Mouse (Mus musculus) heart, embryonic 14.5 days (tissue): ENCODE measurements around the gene Hnrnpf. TPM values are rescaled to one million over a fixed set of nuclear protein-coding genes. Genes with fewer than 3 reads are reported as not detected.

ENCODE experiments used
- ATAC-seq: fragments of 200-750 bp; cut with Nextera tagmentation; 2 replicates; pipeline ENCODE4 v1.8.0; 2017; ENCODE audit warnings: low read depth, moderate TSS enrichment; ENCODE audit not compliant: insufficient number of reproducible peaks, insufficient read depth, low FRiP score
- H3K27ac ChIP-seq, 2 experiments: fragments of 200-500 bp in 1 of 2; fragments of 300-500 bp in 1 of 2; sonication (generic) in 1 of 2; replicated peaks in 1 of 2; 2 replicates each; pipeline ENCODE4 v1.5.1; 2012 to 2014; ENCODE audit warnings: low read depth in 2 of 2, low read length in 2 of 2, control low read depth in 1 of 2, mild to moderate bottlenecking in 1 of 2, mixed read lengths in 1 of 2; ENCODE audit not compliant: control insufficient read depth in 1 of 2, insufficient read depth in 1 of 2
- H3K27me3 ChIP-seq: fragments of 300-500 bp; sonication (generic); 2 replicates; pipeline ENCODE4 v1.6.1; 2014; ENCODE audit warnings: mild to moderate bottlenecking, low read length, control low read depth; ENCODE audit not compliant: control insufficient read depth, insufficient read depth
- H3K36me3 ChIP-seq: fragments of 300-500 bp; sonication (generic); 2 replicates; pipeline ENCODE4 v1.6.1; 2014; ENCODE audit warnings: mild to moderate bottlenecking, control low read depth, low read length, mixed read lengths; ENCODE audit not compliant: control insufficient read depth, insufficient read depth
- H3K4me1 ChIP-seq, 2 experiments: fragments of 200-500 bp in 1 of 2; fragments of 300-500 bp in 1 of 2; sonication (generic) in 1 of 2; 2 replicates each; pipeline ENCODE4 v1.6.1; 2012 to 2014; ENCODE audit warnings: low read length in 2 of 2, control low read depth in 1 of 2, mixed read lengths in 1 of 2; ENCODE audit not compliant: control insufficient read depth in 2 of 2, insufficient read depth in 2 of 2
- H3K4me2 ChIP-seq: fragments of 300-500 bp; sonication (generic); 2 replicates; pipeline ENCODE4 v1.6.1; 2014; ENCODE audit warnings: mild to moderate bottlenecking, low read length
- H3K4me3 ChIP-seq, 2 experiments: fragments of 200-500 bp in 1 of 2; fragments of 300-500 bp in 1 of 2; sonication (generic) in 1 of 2; 2 replicates each; pipeline ENCODE4 v1.5.1; 2012 to 2014; ENCODE audit warnings: low read length in 2 of 2, mild to moderate bottlenecking in 2 of 2, control low read depth in 1 of 2, low read depth in 1 of 2, moderate library complexity in 1 of 2; ENCODE audit not compliant: control insufficient read depth in 1 of 2, insufficient read depth in 1 of 2
- H3K9ac ChIP-seq: fragments of 300-500 bp; sonication (generic); 2 replicates; pipeline ENCODE4 v1.6.1; 2014; ENCODE audit warnings: mild to moderate bottlenecking, low read length
- H3K9me3 ChIP-seq: fragments of 300-500 bp; sonication (generic); 2 replicates; pipeline ENCODE4 v1.6.1; 2016; ENCODE audit warnings: low read length, control low read depth; ENCODE audit not compliant: control insufficient read depth
- WGBS: fragments of 180-500 bp; shearing (Covaris S2); extraction: QIAGEN DNeasy Blood & Tissue Kit; methylation state at CpG from one replicate; pipeline ENCODE4 v1.1.7; 2014; 5-methylcytosine and 5-hydroxymethylcytosine counted together
- polyA plus RNA-seq: library from polyadenylated mRNA; unstranded; fragments of >200 nt; fragmentation: Nextera tagmentation; extraction: Ambion mirVana; gene quantifications from 2 replicates; pipeline ENCODE4 v1.2.1, GENCODE M21; 2014

Hnrnpf gene
- polyA plus RNA-seq, 1 experiment from 2014 or later: 457 TPM

- Histone ChIP-seq H3K27me3 (no peaks in the 10 kb centered on the region), H3K36me3 (no peaks in the 10 kb centered on the region), H3K27ac (peak overlapping the region; percentile 91 to 94), H3K9ac (peak overlapping the region; percentile 85), H3K9me3 (no peaks in the 10 kb centered on the region), H3K4me1 (peaks cover 8 to 29% of the 10 kb centered on the region in 2 experiments), H3K4me3 (peak overlapping the region; percentile 83 to 99), H3K4me2 (peak overlapping the region; percentile 71)
- no peak for ATAC-seq
- WGBS: under 1% methylated on average over 25 of the region's 25 CpGs
These were observed 5.9 kb downstream of the Hnrnpf start for GRCm38 (mm10) chr6:117906015-117906531.

DNA sequence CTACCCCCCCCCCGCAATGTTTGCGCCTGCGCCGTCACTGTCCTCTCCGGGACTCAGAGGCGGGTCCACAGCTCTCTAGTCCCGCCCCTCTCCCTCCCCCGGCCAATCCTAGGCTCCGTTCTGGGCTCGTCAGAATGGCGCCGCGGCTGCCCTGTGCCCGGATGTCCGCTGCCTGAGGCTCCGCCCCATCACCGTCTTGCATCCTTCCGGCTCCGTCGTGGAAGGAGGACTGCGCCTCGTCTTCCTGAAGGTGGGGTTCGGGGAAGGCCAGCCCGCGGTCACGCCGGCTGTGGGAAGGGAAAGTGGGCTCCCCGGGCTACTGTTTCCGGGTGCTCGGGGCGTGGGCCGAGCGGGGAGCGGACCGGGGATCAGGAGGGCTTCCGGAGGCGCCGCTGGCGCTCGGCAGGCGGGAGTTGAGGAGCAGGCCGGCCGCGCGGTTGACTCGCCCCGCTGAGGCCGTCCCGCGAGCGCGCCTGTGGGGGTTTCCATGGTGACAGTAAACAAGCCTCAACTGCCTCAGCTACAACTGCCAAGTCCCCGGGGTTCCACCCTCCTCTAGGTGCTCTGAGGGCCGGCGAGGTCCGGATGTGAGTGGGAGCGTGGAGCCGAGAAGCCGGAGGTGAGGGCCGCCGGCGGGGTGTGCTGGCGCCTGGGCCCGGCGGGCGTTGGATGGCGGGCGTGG, 6.6 kb downstream of the Hnrnpf start:
- Histone ChIP-seq H3K27ac (peak overlapping the region; percentile 90 to 97), H3K9me3 (no peaks in the 10 kb centered on the region), H3K36me3 (no peaks in the 10 kb centered on the region), H3K9ac (peak overlapping the region; percentile 99), H3K27me3 (no peaks in the 10 kb centered on the region), H3K4me1 (peaks cover 8 to 32% of the 10 kb centered on the region in 2 experiments), H3K4me2 (peak overlapping the region; percentile 85), H3K4me3 (peak overlapping the region; percentile 85 to 99)
- under 1% methylated on average over 64 of the region's 68 CpGs for WGBS
- peak; percentile 97 for ATAC-seq

GRCm38 (mm10) chr6:117907301-117907978, 7.3 kb downstream of the Hnrnpf start:
- no peaks in the 10 kb centered on the region for H3K36me3 ChIP-seq
- H3K27me3 ChIP-seq: no peaks in the 10 kb centered on the region
- H3K9ac ChIP-seq: peak overlapping the region; percentile 99
- H3K9me3 ChIP-seq: no peaks in the 10 kb centered on the region
- 1% methylated on average over 53 of the region's 77 CpGs for WGBS
- peaks cover 8 to 32% of the 10 kb centered on the region in 2 experiments for H3K4me1 ChIP-seq
- ATAC-seq: peak; percentile 79
- peak overlapping the region; percentile 85 to 99 for H3K4me3 ChIP-seq
- peak overlapping the region; percentile 90 to 97 for H3K27ac ChIP-seq
- H3K4me2 ChIP-seq: peak overlapping the region; percentile 85

- Histone ChIP-seq H3K36me3 (no peaks in the 10 kb centered on the region), H3K4me1 (peaks cover 8 to 32% of the 10 kb centered on the region in 2 experiments), H3K27ac (peak overlapping the region; percentile 82 to 97), H3K4me3 (peak overlapping the region; percentile 85 to 99), H3K9me3 (no peaks in the 10 kb centered on the region), H3K9ac (peak overlapping the region; percentile 99), H3K4me2 (peak overlapping the region; percentile 85), H3K27me3 (no peaks in the 10 kb centered on the region)
- under 1% methylated on average over 26 of the region's 26 CpGs for WGBS
- no peak for ATAC-seq
These were observed 7.8 kb downstream of the Hnrnpf start for GRCm38 (mm10) chr6:117907979-117908355.

- Histone ChIP-seq H3K27me3 (no peaks in the 10 kb centered on the region), H3K36me3 (no peaks in the 10 kb centered on the region), H3K4me2 (peak overlapping the region; percentile 85), H3K9me3 (no peaks in the 10 kb centered on the region), H3K4me1 (peaks cover 8 to 32% of the 10 kb centered on the region in 2 experiments), H3K4me3 (peak overlapping the region; percentile 85 to 99), H3K27ac (peak overlapping the region; percentile 82 to 97; a peak in 2 of 4 replicates), H3K9ac (peak overlapping the region; percentile 99)
- no peak for ATAC-seq
- under 1% methylated on average over 14 of the region's 14 CpGs for WGBS
These were observed 8.3 kb downstream of the Hnrnpf start for GRCm38 (mm10) chr6:117908424-117908900.

GRCm38 (mm10) chr6:117910120-117910661, 10.1 kb downstream of the Hnrnpf start:
- Histone ChIP-seq H3K4me1 (peaks cover 7 to 32% of the 10 kb centered on the region in 2 experiments), H3K27ac (no peak overlapping the region), H3K9me3 (no peaks in the 10 kb centered on the region), H3K9ac (peak overlapping the region; percentile 99; the same call in 1 of the 2 replicates), H3K4me2 (no peak overlapping the region; the same call in 1 of the 2 replicates), H3K27me3 (no peaks in the 10 kb centered on the region), H3K4me3 (no peak overlapping the region), H3K36me3 (no peaks in the 10 kb centered on the region)
- no peak for ATAC-seq
- WGBS: 82% methylated on average over 6 of the region's 6 CpGs

GRCm38 (mm10) chr6:117914541-117914940, 14.4 kb downstream of the Hnrnpf start:
- Histone ChIP-seq H3K27me3 (no peaks in the 10 kb centered on the region), H3K36me3 (peaks cover 10% of the 10 kb centered on the region), H3K4me3 (no peak overlapping the region), H3K9ac (no peak overlapping the region), H3K4me2 (no peak overlapping the region), H3K4me1 (peaks cover 2 to 40% of the 10 kb centered on the region in 2 experiments; a peak in 3 of 4 replicates), H3K27ac (no peak overlapping the region), H3K9me3 (no peaks in the 10 kb centered on the region)
- ATAC-seq: no peak
